Mouse (Mus musculus): Measurements from ENCODE around the gene Orm3. TPM values are rescaled to one million over a fixed set of nuclear protein-coding genes. Genes with fewer than 3 reads are reported as not detected.
A peak's percentile ranks its signal among the peaks of the same experiment; 100 is the strongest.

The Orm3 gene
- polyA plus RNA-seq, 1 experiment from 2014 or later, result not detected

DNA sequence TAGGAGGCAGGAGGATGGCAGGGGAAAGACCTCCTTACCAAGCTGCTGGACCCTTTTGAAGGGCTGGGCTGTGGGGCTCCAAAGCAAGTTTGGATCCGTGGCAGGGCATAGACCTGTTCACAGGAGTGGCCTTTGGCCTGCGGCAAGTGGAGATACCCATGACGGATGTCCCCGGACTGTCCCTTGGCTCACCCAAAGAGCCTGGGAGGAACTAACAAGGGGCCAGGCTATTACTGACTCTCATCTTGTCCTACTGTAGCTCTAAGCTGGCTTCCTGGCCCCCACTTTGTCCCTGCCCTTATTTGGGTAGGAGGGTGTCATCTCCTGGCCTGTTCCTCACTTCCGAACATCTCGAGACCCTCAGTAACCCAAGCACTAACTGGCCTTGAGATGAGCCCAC lies 46.6 kb downstream of the Orm3 start:
- Histone ChIP-seq H3K9me3 (ENCODE audit: control insufficient read depth, low read length) (no peaks in the 10 kb centered on the region), H3K4me2 (ENCODE audit: low read depth) (peak overlapping the region; percentile 33), H3K27me3 (ENCODE audit: control insufficient read depth, insufficient read depth, low read length) (no peaks in the 10 kb centered on the region), H3K4me1 (ENCODE audit: control insufficient read depth, insufficient read depth, low read length) (peaks cover 3% of the 10 kb centered on the region; the same call in 1 of the 2 replicates), H3K27ac (ENCODE audit: low read depth, low read length) (peak overlapping the region; percentile 62; the same call in 1 of the 2 replicates), H3K4me3 (ENCODE audit: low read depth, low read length) (peak overlapping the region; percentile 16; the same call in 1 of the 2 replicates), H3K9ac (ENCODE audit: low read length) (peak overlapping the region; percentile 56), H3K36me3 (ENCODE audit: control insufficient read depth, insufficient read depth, low read length) (no peaks in the 10 kb centered on the region)
- DNase-seq (ENCODE audit: low spot score), result no peak
- 62% methylated on average over 6 of the region's 6 CpGs for WGBS
- ATAC-seq (ENCODE audit: insufficient read depth, low FRiP score, low TSS enrichment), result no peak

DNA sequence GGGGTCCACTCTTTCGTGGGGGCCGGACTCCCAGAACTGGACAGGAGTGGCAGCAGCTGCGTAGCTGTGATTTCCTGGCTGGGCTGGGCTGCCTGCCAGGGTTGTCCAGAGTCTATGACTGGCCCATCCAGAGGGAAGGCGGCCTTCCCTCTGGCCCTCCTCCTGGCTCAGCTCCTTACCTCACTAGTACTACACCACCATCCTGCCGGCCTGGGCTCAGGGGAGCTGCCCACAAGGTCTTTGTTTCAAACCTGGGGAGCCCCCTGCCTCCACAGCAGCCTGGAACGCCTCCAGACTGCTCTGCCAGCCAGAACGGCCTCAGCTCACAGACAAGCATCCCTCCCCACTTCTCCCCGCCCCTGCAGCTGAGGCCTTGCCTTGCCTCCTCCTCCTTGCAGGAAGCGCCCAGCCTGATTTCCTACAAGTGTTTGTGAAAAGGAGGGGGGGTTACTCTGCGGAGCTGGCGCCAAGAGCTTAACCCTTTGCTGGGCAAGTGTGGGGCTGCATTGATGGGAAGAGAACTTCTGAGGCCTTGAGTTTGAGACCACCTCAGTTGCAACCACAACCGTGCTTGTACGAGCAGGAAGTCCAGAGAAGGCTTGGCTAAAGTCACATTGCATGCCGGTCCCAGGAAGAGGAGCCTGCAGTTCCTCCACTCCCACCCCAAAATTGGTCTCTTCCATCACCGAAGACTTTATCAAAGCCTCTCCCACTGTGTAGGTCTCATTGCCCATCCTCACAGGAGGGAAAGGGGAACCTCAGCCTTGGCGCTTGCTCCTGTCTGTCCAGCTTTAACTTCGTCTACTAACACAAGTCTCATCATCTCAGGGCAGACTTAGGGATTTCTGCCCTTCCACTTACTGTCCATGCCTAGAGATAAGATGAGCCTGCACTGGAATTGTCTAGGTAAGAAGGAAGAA lies 47.3 kb downstream of the Orm3 start, which contains the start of gene Akna:
Gene Akna, minus strand, starts transcription at position 315 of the 920 bp plus-strand sequence.
- H3K9me3 ChIP-seq (ENCODE audit: control insufficient read depth, low read length), result no peaks in the 10 kb centered on the region
- peak within 1 kb of the TSS; percentile 33 for H3K4me2 ChIP-seq (ENCODE audit: low read depth)
- no peaks in the 10 kb centered on the region; the same call in 1 of the 2 replicates for H3K27me3 ChIP-seq (ENCODE audit: control insufficient read depth, insufficient read depth, low read length)
- H3K9ac ChIP-seq (ENCODE audit: low read length), result peak within 1 kb of the TSS; percentile 56
- H3K4me1 ChIP-seq (ENCODE audit: control insufficient read depth, insufficient read depth, low read length), result peaks cover 3% of the 10 kb centered on the region; the same call in 1 of the 2 replicates
- peak within 1 kb of the TSS; percentile 16 for H3K4me3 ChIP-seq (ENCODE audit: low read depth, low read length)
- 24% methylated on average over 16 of the region's 17 CpGs for WGBS
- DNase-seq (ENCODE audit: low spot score), result peak; percentile 77
- peak; percentile 71 for ATAC-seq (ENCODE audit: insufficient read depth, low FRiP score, low TSS enrichment)
- H3K27ac ChIP-seq (ENCODE audit: low read depth, low read length), result peak within 1 kb of the TSS; percentile 62; the same call in 1 of the 2 replicates
- no peaks in the 10 kb centered on the region for H3K36me3 ChIP-seq (ENCODE audit: control insufficient read depth, insufficient read depth, low read length)

DNA sequence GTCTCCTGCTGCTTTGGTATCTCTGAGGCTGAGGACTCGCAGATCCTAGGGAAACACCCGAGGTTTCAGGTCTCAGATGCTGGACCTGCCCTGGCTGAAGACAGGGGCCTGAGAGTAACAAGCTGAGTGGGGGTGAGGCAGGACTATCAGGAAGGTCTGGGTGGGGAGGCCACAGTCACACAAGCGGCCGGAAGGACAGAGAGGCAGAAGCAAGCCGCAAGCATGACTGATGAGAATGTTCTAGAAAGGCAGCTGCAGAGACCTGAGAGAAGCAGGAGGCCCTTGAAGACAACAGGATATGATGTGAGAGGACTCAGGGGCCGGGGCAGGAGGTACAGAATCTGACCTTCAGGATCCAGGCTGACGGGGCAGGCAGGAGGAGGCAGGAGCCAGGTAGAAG lies 48.2 kb downstream of the Orm3 start:
- H3K36me3 ChIP-seq (ENCODE audit: control insufficient read depth, insufficient read depth, low read length), result no peaks in the 10 kb centered on the region
- H3K27ac ChIP-seq (ENCODE audit: low read depth, low read length), result no peak overlapping the region
- WGBS, result 68% methylated on average over 7 of the region's 7 CpGs
- DNase-seq (ENCODE audit: low spot score), result no peak
- peaks cover 2% of the 10 kb centered on the region; the same call in 1 of the 2 replicates for H3K27me3 ChIP-seq (ENCODE audit: control insufficient read depth, insufficient read depth, low read length)
- ATAC-seq (ENCODE audit: insufficient read depth, low FRiP score, low TSS enrichment), result no peak
- H3K4me1 ChIP-seq (ENCODE audit: control insufficient read depth, insufficient read depth, low read length), result peaks cover 8% of the 10 kb centered on the region
- no peaks in the 10 kb centered on the region for H3K9me3 ChIP-seq (ENCODE audit: control insufficient read depth, low read length)
- no peak overlapping the region for H3K9ac ChIP-seq (ENCODE audit: low read length)
- no peak overlapping the region for H3K4me3 ChIP-seq (ENCODE audit: low read depth, low read length)
- H3K4me2 ChIP-seq (ENCODE audit: low read depth), result no peak overlapping the region

DNA sequence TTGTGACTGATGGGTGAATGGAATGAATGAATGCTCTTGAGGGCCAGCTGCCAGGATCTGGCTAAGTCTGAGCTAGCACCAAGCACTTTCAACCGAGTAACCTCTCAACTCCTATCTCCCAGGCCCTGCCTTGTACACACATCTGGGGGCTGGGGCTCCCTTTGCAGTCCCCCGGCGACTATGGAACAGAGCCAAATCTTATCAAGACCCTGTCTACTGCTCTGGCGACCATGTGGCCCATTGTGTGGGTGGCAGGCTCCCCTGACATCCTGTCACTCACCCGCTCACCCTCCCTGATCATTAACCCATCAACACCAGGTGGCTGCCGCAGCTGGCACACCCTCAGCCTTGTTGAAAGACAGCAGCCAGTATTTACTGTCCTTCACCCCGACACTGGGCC lies 49.1 kb downstream of the Orm3 start:
- H3K27me3 ChIP-seq (ENCODE audit: control insufficient read depth, insufficient read depth, low read length), result peaks cover 2% of the 10 kb centered on the region; the same call in 1 of the 2 replicates
- no peak for DNase-seq (ENCODE audit: low spot score)
- H3K36me3 ChIP-seq (ENCODE audit: control insufficient read depth, insufficient read depth, low read length), result no peaks in the 10 kb centered on the region
- no peak overlapping the region for H3K4me3 ChIP-seq (ENCODE audit: low read depth, low read length)
- no peak overlapping the region for H3K4me2 ChIP-seq (ENCODE audit: low read depth)
- peaks cover 8% of the 10 kb centered on the region for H3K4me1 ChIP-seq (ENCODE audit: control insufficient read depth, insufficient read depth, low read length)
- WGBS, result 34% methylated on average over 7 of the region's 7 CpGs
- no peak overlapping the region for H3K27ac ChIP-seq (ENCODE audit: low read depth, low read length)
- no peaks in the 10 kb centered on the region for H3K9me3 ChIP-seq (ENCODE audit: control insufficient read depth, low read length)
- no peak overlapping the region for H3K9ac ChIP-seq (ENCODE audit: low read length)
- ATAC-seq (ENCODE audit: insufficient read depth, low FRiP score, low TSS enrichment), result no peak

DNA sequence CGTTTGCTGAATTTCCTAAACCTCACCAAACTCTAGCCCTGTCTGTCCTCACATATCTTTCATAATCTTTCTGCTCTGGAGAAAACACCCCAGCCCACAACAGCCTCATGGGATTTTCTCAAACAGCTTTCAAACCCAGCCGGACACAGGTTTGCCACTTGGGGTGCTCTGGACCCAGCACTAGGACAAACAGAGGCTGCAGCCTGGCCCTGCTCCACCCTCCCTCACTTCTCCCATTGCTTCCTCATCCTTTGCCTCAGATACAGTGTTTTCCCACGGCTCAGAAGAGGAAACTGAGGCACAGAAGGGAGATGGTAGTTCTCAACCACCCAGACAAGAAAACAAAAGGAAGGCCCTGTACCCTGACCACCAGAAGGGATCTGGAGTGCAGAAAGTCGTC lies 49.7 kb downstream of the Orm3 start:
- WGBS, result 62% methylated on average over 4 of the region's 4 CpGs
- Histone ChIP-seq H3K4me2 (ENCODE audit: low read depth) (no peak overlapping the region), H3K4me3 (ENCODE audit: low read depth, low read length) (no peak overlapping the region), H3K27ac (ENCODE audit: low read depth, low read length) (no peak overlapping the region), H3K4me1 (ENCODE audit: control insufficient read depth, insufficient read depth, low read length) (peaks cover 8% of the 10 kb centered on the region), H3K27me3 (ENCODE audit: control insufficient read depth, insufficient read depth, low read length) (peaks cover 2% of the 10 kb centered on the region; the same call in 1 of the 2 replicates), H3K36me3 (ENCODE audit: control insufficient read depth, insufficient read depth, low read length) (no peaks in the 10 kb centered on the region), H3K9ac (ENCODE audit: low read length) (no peak overlapping the region), H3K9me3 (ENCODE audit: control insufficient read depth, low read length) (no peaks in the 10 kb centered on the region)
- no peak for ATAC-seq (ENCODE audit: insufficient read depth, low FRiP score, low TSS enrichment)
- DNase-seq (ENCODE audit: low spot score), result no peak

DNA sequence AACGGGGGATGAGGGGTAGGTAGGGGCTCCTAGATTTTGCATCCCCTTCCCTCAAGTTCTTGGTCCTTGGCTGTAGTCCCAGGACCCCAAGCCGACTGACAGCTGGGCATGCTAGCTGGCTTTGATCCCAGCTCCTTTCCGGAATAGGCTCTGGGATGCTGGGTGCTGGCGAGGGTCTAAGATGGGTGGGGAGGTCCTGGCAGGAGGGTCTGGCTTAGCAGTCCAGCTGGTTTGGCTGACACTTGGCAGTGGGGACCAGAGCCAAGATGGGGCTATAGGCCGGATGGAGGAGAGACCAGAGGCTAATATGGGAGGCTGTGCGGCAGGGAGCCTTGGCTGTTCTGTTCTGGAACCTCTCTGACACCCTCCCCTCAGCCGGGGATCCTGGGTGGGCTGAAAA lies 52.3 kb downstream of the Orm3 start:
- H3K4me2 ChIP-seq (ENCODE audit: low read depth), result no peak overlapping the region
- DNase-seq (ENCODE audit: low spot score) (no peak), ATAC-seq (ENCODE audit: insufficient read depth, low FRiP score, low TSS enrichment) (no peak)
- H3K9me3 ChIP-seq (ENCODE audit: control insufficient read depth, low read length), result no peaks in the 10 kb centered on the region
- 72% methylated on average over 7 of the region's 7 CpGs for WGBS
- no peak overlapping the region for H3K27ac ChIP-seq (ENCODE audit: low read depth, low read length)
- H3K36me3 ChIP-seq (ENCODE audit: control insufficient read depth, insufficient read depth, low read length), result no peaks in the 10 kb centered on the region
- no peak overlapping the region for H3K4me3 ChIP-seq (ENCODE audit: low read depth, low read length)
- H3K4me1 ChIP-seq (ENCODE audit: control insufficient read depth, insufficient read depth, low read length), result peaks cover 8% of the 10 kb centered on the region
- peaks cover 2% of the 10 kb centered on the region; the same call in 1 of the 2 replicates for H3K27me3 ChIP-seq (ENCODE audit: control insufficient read depth, insufficient read depth, low read length)
- no peak overlapping the region for H3K9ac ChIP-seq (ENCODE audit: low read length)

DNA sequence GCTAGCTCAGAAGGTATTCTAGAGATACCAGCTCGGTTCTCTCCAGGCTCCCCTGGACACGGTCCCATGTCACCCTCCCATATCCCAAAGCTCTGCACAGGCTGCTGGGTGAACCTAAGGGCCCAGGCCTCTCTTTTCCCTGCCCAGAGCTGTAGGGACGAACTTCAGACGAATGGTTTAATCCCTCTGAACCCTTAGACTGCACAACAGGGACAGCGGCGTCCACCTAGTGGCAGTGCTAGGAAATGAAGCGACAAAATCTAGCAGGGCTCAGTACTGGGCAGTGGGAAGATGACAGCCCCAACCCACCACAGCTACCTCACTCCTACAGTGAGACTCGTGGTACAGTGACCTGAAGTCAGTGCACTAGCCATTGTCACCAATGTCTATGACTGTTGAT lies 52.7 kb downstream of the Orm3 start:
- H3K36me3 ChIP-seq (ENCODE audit: control insufficient read depth, insufficient read depth, low read length), result no peaks in the 10 kb centered on the region
- no peak overlapping the region for H3K4me2 ChIP-seq (ENCODE audit: low read depth)
- no peak overlapping the region for H3K9ac ChIP-seq (ENCODE audit: low read length)
- DNase-seq (ENCODE audit: low spot score) (peak; percentile 65), ATAC-seq (ENCODE audit: insufficient read depth, low FRiP score, low TSS enrichment) (peak; percentile 45)
- H3K27me3 ChIP-seq (ENCODE audit: control insufficient read depth, insufficient read depth, low read length), result peaks cover 2% of the 10 kb centered on the region; the same call in 1 of the 2 replicates
- H3K27ac ChIP-seq (ENCODE audit: low read depth, low read length), result no peak overlapping the region
- no peaks in the 10 kb centered on the region for H3K9me3 ChIP-seq (ENCODE audit: control insufficient read depth, low read length)
- H3K4me1 ChIP-seq (ENCODE audit: control insufficient read depth, insufficient read depth, low read length), result peaks cover 8% of the 10 kb centered on the region
- whole genome bisulfite sequencing, result 11% methylated on average over 8 of the region's 8 CpGs
- no peak overlapping the region; the same call in 1 of the 2 replicates for H3K4me3 ChIP-seq (ENCODE audit: low read depth, low read length)

Data from neural tube, embryonic 11.5 days (tissue).